Mouse (Mus musculus) left cerebral cortex, postnatal 36 days (tissue): ENCODE results near the gene Dppa1. TPM values are rescaled to one million over a fixed set of nuclear protein-coding genes. Genes with fewer than 3 reads are reported as not detected.

Experiments used
- DNase-seq, 2 experiments: peaks; one replicate each; pipeline ENCODE4 v3.0.0; 2021 to 2022; ENCODE audit warnings: low spot score in 2 of 2, mixed read lengths in 1 of 2
- intact Hi-C: fragments of 180-260 bp; cut with DNase I; formaldehyde crosslinking; loops from one replicate; pipeline ENCODE4 v1.15.1; 2025
- total RNA-seq, 2 experiments: library from RNA; stranded (reverse); gene quantifications; 2 replicates each; pipeline ENCODE4 v1.2.3; 2021

Dppa1 gene
- total RNA-seq, 2 experiments from 2014 or later: not detected

DNA sequence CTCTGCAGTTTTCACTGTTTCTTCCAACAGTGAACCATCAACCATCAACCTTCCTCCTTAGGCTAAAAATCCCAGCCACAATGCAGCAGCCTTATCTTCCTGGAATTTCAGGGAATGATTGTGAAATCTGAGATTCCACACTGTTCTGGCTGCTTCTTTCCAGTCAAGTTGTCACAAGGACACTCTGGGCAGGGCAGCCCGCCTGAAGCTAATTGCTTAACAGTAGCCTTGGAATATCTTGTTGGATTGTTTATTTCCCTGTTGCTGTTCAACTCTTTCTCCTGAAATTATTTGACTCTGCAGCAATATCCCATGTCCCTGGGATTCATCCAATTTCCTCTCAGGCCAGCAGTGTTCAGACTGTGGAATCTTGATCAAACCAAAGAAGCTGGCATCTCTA is 64.4 kb downstream of the Dppa1 start:
- DNase-seq: no peak
- intact Hi-C loops: no loop called here

DNA sequence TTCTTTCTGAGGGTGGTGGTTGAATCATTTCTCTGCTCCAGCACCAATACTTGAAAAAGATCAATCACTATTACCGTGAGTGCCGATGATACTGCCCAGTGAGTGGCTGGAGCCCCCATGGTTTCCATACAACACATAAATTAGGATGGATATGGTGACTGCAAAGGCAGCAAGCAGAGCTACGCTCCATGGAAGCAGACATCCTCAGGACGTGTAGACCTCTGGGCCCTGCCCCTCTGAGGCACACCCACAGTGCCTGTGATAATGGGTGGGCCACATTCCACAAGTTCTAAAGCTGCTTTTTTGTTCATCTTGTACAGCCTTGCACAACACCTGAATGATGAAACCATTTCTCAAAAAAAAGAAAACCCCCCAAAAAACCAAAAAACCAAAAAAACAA is 68.0 kb downstream of the Dppa1 start:
- DNase-seq: no peak

More for the DNA sequence above, 68.0 kb downstream of the Dppa1 start:
- intact Hi-C loops: no loop called here

Other genes with a start within 250 kb of the Dppa1 start
- under 1 TPM; 0.25 to 0.52 TPM for gene Itk, start 239.7 kb downstream of the Dppa1 start, total RNA-seq
- gene Fam71b, start 232.7 kb downstream of the Dppa1 start, total RNA-seq: not detected
- 10 to 100 TPM; 26.4 to 28.8 TPM for gene Med7, start 192.3 kb downstream of the Dppa1 start, total RNA-seq
- gene Havcr2, start 174.3 kb downstream of the Dppa1 start, total RNA-seq: 1 to 10 TPM; 2.5 to 2.6 TPM
- not detected for gene Gm12169, start 105.0 kb downstream of the Dppa1 start, total RNA-seq
- under 1 TPM in 1 of 2 experiments, not detected in 1; 0.18 TPM for gene BC053393, start 57.7 kb downstream of the Dppa1 start, total RNA-seq
- not detected for gene Timd2, start 77.8 kb upstream of the Dppa1 start, total RNA-seq
- not detected for gene Havcr1, start 105.8 kb upstream of the Dppa1 start, total RNA-seq
- gene Timd4, start 181.5 kb upstream of the Dppa1 start, total RNA-seq: not detected